Mouse (Mus musculus) forebrain, embryonic 15.5 days (tissue): ENCODE data around the gene Tub. TPM values are rescaled to one million over a fixed set of nuclear protein-coding genes. Genes with fewer than 3 reads are reported as not detected.

ENCODE experiments used
- ATAC-seq: fragments of 200-750 bp; cut with Nextera tagmentation; replicated peaks from 2 replicates; pipeline ENCODE4 v1.8.0; 2017; ENCODE audit warnings: mild to moderate bottlenecking, moderate TSS enrichment, moderate library complexity
- H3K27ac ChIP-seq: fragments of 300-500 bp; sonication (generic); replicated peaks from 2 replicates; pipeline ENCODE4 v1.5.1; 2015; ENCODE audit warnings: mild to moderate bottlenecking, inconsistent platforms
- H3K27me3 ChIP-seq: fragments of 300-500 bp; sonication (generic); 2 replicates; pipeline ENCODE4 v1.6.1; 2015; ENCODE audit warnings: inconsistent platforms
- H3K36me3 ChIP-seq: fragments of 300-500 bp; sonication (generic); 2 replicates; pipeline ENCODE4 v1.6.1; 2015; ENCODE audit warnings: mild to moderate bottlenecking, inconsistent platforms
- H3K4me1 ChIP-seq: fragments of 300-500 bp; sonication (generic); 2 replicates; pipeline ENCODE4 v1.6.1; 2015; ENCODE audit warnings: inconsistent platforms
- H3K4me2 ChIP-seq: fragments of 300-500 bp; sonication (generic); replicated peaks from 2 replicates; pipeline ENCODE4 v1.6.1; 2015; ENCODE audit warnings: mild to moderate bottlenecking, inconsistent platforms
- H3K4me3 ChIP-seq: fragments of 300-500 bp; sonication (generic); 2 replicates; pipeline ENCODE4 v1.5.1; 2015; ENCODE audit warnings: mild to moderate bottlenecking, inconsistent platforms
- H3K9ac ChIP-seq: fragments of 300-500 bp; sonication (generic); replicated peaks from 2 replicates; pipeline ENCODE4 v1.6.1; 2015; ENCODE audit warnings: mild to moderate bottlenecking, inconsistent platforms
- H3K9me3 ChIP-seq: fragments of 300-500 bp; sonication (generic); 2 replicates; pipeline ENCODE4 v1.6.1; 2016; ENCODE audit warnings: inconsistent platforms
- WGBS: fragments of 180-500 bp; shearing (Covaris S2); methylation state at CpG from one replicate; pipeline ENCODE4 v1.1.7; 2015; ENCODE audit warnings: mixed read lengths; 5-methylcytosine and 5-hydroxymethylcytosine counted together
- polyA plus RNA-seq: library from polyadenylated mRNA; unstranded; fragments of >200 nt; fragmentation: Nextera tagmentation; extraction: Ambion mirVana; gene quantifications from 2 replicates; pipeline ENCODE4 v1.2.1, GENCODE M21; 2015

Tub gene
- polyA plus RNA-seq, 1 experiment from 2014 or later = 49.3 TPM

GRCm38 (mm10) chr7:109016378-109016923 lies 66.3 kb downstream of the Tub start:
- Histone ChIP-seq H3K27me3 (no peaks in the 10 kb centered on the region), H3K36me3 (no peaks in the 10 kb centered on the region; the same call in 1 of the 2 replicates), H3K9ac (no peak overlapping the region; the same call in none of the 2 replicates), H3K27ac (peak overlapping the region; percentile 70), H3K4me3 (no peak overlapping the region), H3K4me1 (peaks cover 41% of the 10 kb centered on the region), H3K9me3 (no peaks in the 10 kb centered on the region), H3K4me2 (no peak overlapping the region)
- ATAC-seq = peak; percentile 21
- 27% methylated on average over 5 of the region's 5 CpGs for WGBS

DNA sequence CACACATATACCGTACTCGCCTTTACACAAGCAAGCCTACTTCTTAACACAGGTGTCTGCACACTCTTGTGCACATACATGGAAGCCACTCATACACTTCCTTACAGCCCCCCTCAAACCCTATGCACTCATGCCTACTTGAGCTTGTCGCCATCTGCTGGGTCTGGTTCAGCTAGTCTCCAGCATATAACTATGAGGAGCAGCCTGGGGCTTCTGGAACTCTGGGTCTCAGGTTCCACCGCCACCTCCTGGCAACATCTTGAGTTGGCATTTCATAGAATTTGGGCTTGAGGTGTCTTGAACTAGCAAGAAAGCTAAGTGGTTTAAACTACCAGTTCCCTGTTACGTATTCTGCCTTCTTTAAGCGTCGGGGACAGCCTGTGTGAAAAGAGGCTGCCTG lies 69.1 kb downstream of the Tub start:
- 91% methylated on average over 7 of the region's 7 CpGs for WGBS
- H3K27ac ChIP-seq = no peak overlapping the region
- H3K4me2 ChIP-seq = no peak overlapping the region
- no peaks in the 10 kb centered on the region for H3K9me3 ChIP-seq
- peaks cover 7% of the 10 kb centered on the region for H3K36me3 ChIP-seq
- H3K27me3 ChIP-seq = no peaks in the 10 kb centered on the region
- no peak for ATAC-seq
- H3K9ac ChIP-seq = no peak overlapping the region
- H3K4me3 ChIP-seq = no peak overlapping the region
- H3K4me1 ChIP-seq = peaks cover 13% of the 10 kb centered on the region

- Histone ChIP-seq H3K9me3 (no peaks in the 10 kb centered on the region), H3K4me2 (no peak overlapping the region), H3K4me3 (no peak overlapping the region), H3K4me1 (peaks cover 6% of the 10 kb centered on the region), H3K9ac (no peak overlapping the region), H3K27ac (no peak overlapping the region), H3K27me3 (no peaks in the 10 kb centered on the region), H3K36me3 (peaks cover 17% of the 10 kb centered on the region)
- ATAC-seq = peak; percentile 31; the same call in 1 of the 2 replicates
- 20% methylated on average over 3 of the region's 3 CpGs for WGBS
Measured at GRCm38 (mm10) chr7:109021428-109021827, 71.3 kb downstream of the Tub start.

DNA sequence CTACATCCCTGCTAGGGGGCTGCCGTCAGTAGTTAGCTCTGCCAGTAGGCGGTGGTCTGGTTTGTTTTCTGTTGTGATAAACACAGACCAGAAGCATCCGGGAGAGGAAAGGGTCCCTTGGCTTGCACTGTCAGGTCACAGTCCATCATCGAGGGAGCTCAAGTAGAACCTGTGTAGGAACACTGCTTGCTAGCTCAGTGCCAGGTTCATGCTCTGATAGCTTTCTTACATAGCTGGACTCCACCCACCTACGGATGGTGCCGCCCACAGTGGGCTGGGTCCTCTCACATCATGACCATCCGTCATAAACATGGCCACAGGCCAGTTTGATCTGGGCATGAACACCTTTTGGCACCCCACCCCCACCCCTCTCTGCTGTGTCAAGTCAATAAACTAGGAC lies 75.6 kb downstream of the Tub start:
- Histone ChIP-seq H3K27me3 (no peaks in the 10 kb centered on the region), H3K4me1 (no peaks in the 10 kb centered on the region), H3K4me2 (no peak overlapping the region), H3K9ac (no peak overlapping the region), H3K9me3 (no peaks in the 10 kb centered on the region), H3K27ac (no peak overlapping the region), H3K36me3 (peaks cover 47% of the 10 kb centered on the region), H3K4me3 (no peak overlapping the region)
- no peak for ATAC-seq
- WGBS = 91% methylated on average over 7 of the region's 7 CpGs

DNA sequence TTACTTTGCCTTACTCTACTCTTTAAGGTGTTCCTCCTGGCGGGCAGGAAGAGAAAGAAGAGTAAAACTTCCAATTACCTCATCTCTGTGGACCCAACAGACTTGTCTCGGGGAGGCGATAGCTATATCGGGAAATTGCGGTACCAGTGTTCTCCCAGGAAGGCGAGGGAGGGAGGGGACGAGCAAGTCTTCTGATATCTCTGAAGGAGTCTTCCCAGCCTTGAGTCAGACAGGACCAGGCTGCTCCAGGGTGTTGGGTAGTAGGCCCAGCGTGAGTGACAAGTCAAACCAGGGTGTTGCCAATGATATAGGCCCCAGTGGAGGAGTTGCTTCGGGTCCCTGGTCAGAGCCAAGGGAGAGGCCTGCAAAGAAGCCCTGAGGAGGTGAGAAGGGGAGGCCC lies 76.8 kb downstream of the Tub start:
- no peak for ATAC-seq
- 95% methylated on average over 9 of the region's 9 CpGs for WGBS

GRCm38 (mm10) chr7:109027721-109028120 lies 77.6 kb downstream of the Tub start:
- Histone ChIP-seq H3K36me3 (peaks cover 46% of the 10 kb centered on the region), H3K4me3 (no peak overlapping the region), H3K4me2 (no peak overlapping the region), H3K9me3 (no peaks in the 10 kb centered on the region), H3K27ac (no peak overlapping the region), H3K4me1 (no peaks in the 10 kb centered on the region), H3K27me3 (no peaks in the 10 kb centered on the region), H3K9ac (no peak overlapping the region)
- no peak; the same call in 1 of the 2 replicates for ATAC-seq
- WGBS = 97% methylated on average over 7 of the region's 7 CpGs

More for the DNA sequence above, 76.8 kb downstream of the Tub start:
- Histone ChIP-seq H3K4me3 (no peak overlapping the region), H3K27me3 (no peaks in the 10 kb centered on the region), H3K36me3 (peaks cover 50% of the 10 kb centered on the region), H3K27ac (no peak overlapping the region), H3K9me3 (no peaks in the 10 kb centered on the region), H3K4me1 (no peaks in the 10 kb centered on the region), H3K4me2 (no peak overlapping the region), H3K9ac (no peak overlapping the region)

DNA sequence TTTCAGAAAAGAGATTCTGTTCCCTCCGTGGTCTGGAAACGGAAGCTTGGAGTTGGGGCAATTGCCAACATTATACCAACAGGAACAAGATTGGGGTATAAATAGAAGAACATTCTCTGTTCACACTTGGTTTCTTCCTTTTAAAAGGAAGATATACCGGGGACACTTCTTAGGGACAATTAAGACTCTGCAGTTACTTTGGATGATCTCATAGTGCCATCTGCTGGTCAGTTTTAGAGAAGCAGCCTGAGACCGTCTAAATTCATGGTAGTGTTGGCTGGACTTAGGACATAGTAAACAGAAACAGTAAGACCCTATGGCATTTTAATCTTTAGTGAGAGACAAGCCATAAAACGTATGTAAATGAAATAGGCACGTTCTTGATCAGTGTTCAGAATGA lies 78.1 kb downstream of the Tub start:
- no peak overlapping the region for H3K4me2 ChIP-seq
- H3K9ac ChIP-seq = no peak overlapping the region
- H3K27ac ChIP-seq = no peak overlapping the region
- no peak overlapping the region for H3K4me3 ChIP-seq
- H3K9me3 ChIP-seq = no peaks in the 10 kb centered on the region
- H3K4me1 ChIP-seq = no peaks in the 10 kb centered on the region
- peaks cover 43% of the 10 kb centered on the region for H3K36me3 ChIP-seq
- 29% methylated on average over 6 of the region's 6 CpGs for WGBS
- ATAC-seq = peak; percentile 39; the same call in 1 of the 2 replicates
- no peaks in the 10 kb centered on the region for H3K27me3 ChIP-seq

DNA sequence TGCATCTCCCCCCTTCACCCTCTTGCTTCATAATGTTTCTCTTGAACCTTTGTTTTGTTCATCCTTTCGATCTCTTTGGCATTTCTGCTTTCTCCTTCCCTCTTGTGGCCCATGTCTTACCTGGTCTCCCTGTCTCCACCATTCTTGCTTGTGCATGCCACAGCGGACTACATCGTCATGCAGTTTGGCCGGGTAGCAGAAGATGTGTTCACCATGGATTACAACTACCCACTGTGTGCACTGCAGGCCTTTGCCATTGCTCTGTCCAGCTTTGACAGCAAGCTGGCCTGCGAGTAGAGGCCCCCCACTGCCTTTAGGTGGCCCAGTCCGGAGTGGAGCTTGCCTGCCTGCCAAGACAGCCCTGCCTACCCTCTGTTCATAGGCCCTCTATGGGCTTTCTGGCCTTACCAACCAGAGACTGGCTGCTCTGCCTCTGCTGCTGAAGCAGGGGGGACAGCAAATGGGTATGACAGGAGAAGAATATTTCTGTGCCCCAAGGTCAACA lies 79.9 kb downstream of the Tub start:
- no peak overlapping the region for H3K4me3 ChIP-seq
- no peaks in the 10 kb centered on the region for H3K27me3 ChIP-seq
- no peaks in the 10 kb centered on the region for H3K9me3 ChIP-seq
- no peak overlapping the region for H3K4me2 ChIP-seq
- H3K36me3 ChIP-seq = peaks cover 51% of the 10 kb centered on the region
- no peaks in the 10 kb centered on the region for H3K4me1 ChIP-seq
- no peak for ATAC-seq
- WGBS = 90% methylated on average over 6 of the region's 6 CpGs
- H3K27ac ChIP-seq = no peak overlapping the region
- no peak overlapping the region for H3K9ac ChIP-seq

GRCm38 (mm10) chr7:109031331-109031730 lies 81.2 kb downstream of the Tub start:
- WGBS = 96% methylated on average over 3 of the region's 3 CpGs
- H3K4me1 ChIP-seq = no peaks in the 10 kb centered on the region

DNA sequence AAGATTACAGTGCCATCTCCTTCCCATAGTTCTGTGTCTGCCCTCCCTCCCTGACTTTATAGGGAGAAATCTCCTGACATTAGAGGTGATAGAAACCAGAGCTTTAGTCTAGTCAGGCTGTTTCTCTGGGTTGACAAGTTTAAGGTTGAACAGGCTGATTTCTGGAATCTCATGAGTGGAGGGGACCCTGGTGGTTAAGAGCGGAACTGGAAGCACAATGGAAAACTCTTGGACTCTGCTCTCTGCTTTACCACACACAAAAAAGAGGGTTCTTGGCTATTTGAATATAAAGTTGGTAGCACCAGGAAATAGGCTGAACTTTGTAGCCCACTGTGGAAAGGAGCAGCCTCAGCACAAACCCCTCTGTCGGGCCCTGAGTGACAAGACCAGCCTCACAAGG lies 81.9 kb downstream of the Tub start:
- H3K4me2 ChIP-seq = no peak overlapping the region
- peaks cover 40% of the 10 kb centered on the region; the same call in 1 of the 2 replicates for H3K36me3 ChIP-seq
- no peak for ATAC-seq
- H3K9ac ChIP-seq = no peak overlapping the region
- H3K9me3 ChIP-seq = no peaks in the 10 kb centered on the region
- H3K27me3 ChIP-seq = no peaks in the 10 kb centered on the region
- 84% methylated on average over 2 of the region's 2 CpGs for WGBS
- H3K27ac ChIP-seq = no peak overlapping the region
- H3K4me3 ChIP-seq = no peak overlapping the region
- no peaks in the 10 kb centered on the region for H3K4me1 ChIP-seq

More at GRCm38 (mm10) chr7:109031331-109031730, 81.2 kb downstream of the Tub start:
- no peak for ATAC-seq
- no peak overlapping the region for H3K4me2 ChIP-seq
- H3K9ac ChIP-seq = no peak overlapping the region
- no peaks in the 10 kb centered on the region for H3K9me3 ChIP-seq
- H3K27me3 ChIP-seq = no peaks in the 10 kb centered on the region
- H3K36me3 ChIP-seq = peaks cover 47% of the 10 kb centered on the region; the same call in 1 of the 2 replicates
- no peak overlapping the region for H3K4me3 ChIP-seq
- no peak overlapping the region for H3K27ac ChIP-seq

- Histone ChIP-seq H3K4me1 (peaks cover 16% of the 10 kb centered on the region), H3K4me2 (no peak overlapping the region), H3K36me3 (peaks cover 17% of the 10 kb centered on the region), H3K4me3 (no peak overlapping the region), H3K9me3 (no peaks in the 10 kb centered on the region), H3K9ac (no peak overlapping the region), H3K27ac (peak overlapping the region; percentile 82), H3K27me3 (no peaks in the 10 kb centered on the region)
- no peak for ATAC-seq
- WGBS = 77% methylated on average over 8 of the region's 8 CpGs
Measured at GRCm38 (mm10) chr7:109038121-109038735, 88.1 kb downstream of the Tub start.

- Histone ChIP-seq H3K36me3 (peaks cover 17% of the 10 kb centered on the region), H3K4me2 (no peak overlapping the region), H3K4me3 (no peak overlapping the region), H3K27ac (peak overlapping the region; percentile 82), H3K27me3 (no peaks in the 10 kb centered on the region), H3K4me1 (peaks cover 16% of the 10 kb centered on the region), H3K9ac (no peak overlapping the region), H3K9me3 (no peaks in the 10 kb centered on the region)
- 34% methylated on average over 1 of the region's 1 CpGs for WGBS
- peak; percentile 84 for ATAC-seq
Measured at GRCm38 (mm10) chr7:109038987-109039386, 88.8 kb downstream of the Tub start.
